Mouse (Mus musculus) CH12.LX (cell line): Measurements from ENCODE around the gene Slc11a1. TPM values are rescaled to one million over a fixed set of nuclear protein-coding genes. Genes with fewer than 3 reads are reported as not detected.

ENCODE experiments used
- EP300 ChIP-seq: IDR thresholded peaks from 2 replicates; pipeline ENCODE4 v1.6.1; 2011; ENCODE audit warnings: low read length, improper control_type of control experiment
- GABPA ChIP-seq: IDR thresholded peaks from 2 replicates; pipeline ENCODE4 v1.6.1; 2012; ENCODE audit warnings: low read depth, low read length, improper control_type of control experiment, inconsistent platforms; ENCODE audit not compliant: insufficient replicate concordance
- JUN ChIP-seq: IDR thresholded peaks from 2 replicates; pipeline ENCODE4 v1.6.1; 2011; ENCODE audit warnings: low read depth, mild to moderate bottlenecking, low read length, improper control_type of control experiment, moderate library complexity; ENCODE audit not compliant: insufficient read depth
- MXI1 ChIP-seq: IDR thresholded peaks from 2 replicates; pipeline ENCODE4 v1.6.1; 2011; ENCODE audit warnings: mild to moderate bottlenecking, low read depth, low read length, improper control_type of control experiment
- TBP ChIP-seq: conservative IDR thresholded peaks from 2 replicates; pipeline ENCODE4 v1.6.1; 2011; ENCODE audit warnings: low read depth, low read length, improper control_type of control experiment
- USF1 ChIP-seq: IDR thresholded peaks from 2 replicates; pipeline ENCODE4 v1.6.1; 2014; ENCODE audit warnings: low read depth, mild to moderate bottlenecking, inconsistent platforms, low read length, improper control_type of control experiment
- ZNF384 ChIP-seq: IDR thresholded peaks from 2 replicates; pipeline ENCODE4 v1.6.1; 2012; ENCODE audit warnings: low read depth, low read length, improper control_type of control experiment, inconsistent platforms
- polyA plus RNA-seq: library from polyadenylated mRNA; unstranded; fragments of >175 nt; gene quantifications from 2 replicates; pipeline ENCODE4 v1.2.1, GENCODE M21; 2012; ENCODE audit warnings: low read depth; ENCODE audit not compliant: insufficient read length
- total RNA-seq, 2 experiments: library from RNA; depleted of rRNA; stranded (reverse); fragments of 300-350 nt in 1 of 2; fragments of >200 nt in 1 of 2; gene quantifications; 2 replicates each; pipeline ENCODE4 v1.2.3; 2012 to 2014

The Slc11a1 gene
- total and polyA plus RNA-seq, 3 experiments, result 17.0 to 96.4 (median 35.7) TPM

DNA sequence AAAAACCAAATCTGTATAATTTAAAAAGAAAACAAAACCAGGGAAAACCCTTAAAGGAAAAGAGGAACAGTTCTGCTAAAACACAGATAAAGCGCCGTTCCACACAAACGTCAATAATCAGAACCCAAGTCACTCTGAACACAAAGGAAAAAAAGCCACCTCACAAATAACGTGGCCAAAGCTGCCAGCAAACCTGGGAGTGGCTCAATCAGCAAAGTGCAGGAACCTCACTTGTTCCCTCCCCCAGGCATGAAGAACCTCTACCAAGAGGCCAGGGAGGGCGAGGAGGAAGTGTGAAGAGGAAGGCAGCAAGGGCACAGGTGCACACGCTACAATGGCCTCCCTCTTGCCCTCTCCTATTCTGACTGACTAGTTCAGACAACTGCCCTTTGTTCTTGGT, 60.6 kb downstream of the Slc11a1 start (continued):
- TF ChIP-seq ZNF384 (no peak; the same call in 1 of the 2 replicates), GABPA (no peak), JUN (no peak), EP300 (peak; percentile 68), USF1 (no peak), MXI1 (no peak), TBP (0 out of 2 replicates have a peak, but pooled peaks have one; percentile 33)

Other genes with a start within 250 kb of the Slc11a1 start
- gene Rufy4, start 249.7 kb upstream of the Slc11a1 start, total RNA-seq (2012; rRNA removed), result not detected in 2 replicates
- not detected in 2 replicates for gene Rufy4, start 249.7 kb upstream of the Slc11a1 start, total RNA-seq (2014; rRNA removed)
- not detected in 2 replicates for gene Rufy4, start 249.7 kb upstream of the Slc11a1 start, polyA plus RNA-seq
- 0.17 and 0.29 TPM in 2 replicates for gene Cxcr2, start 221.2 kb upstream of the Slc11a1 start, total RNA-seq (2012; rRNA removed)
- not detected in 2 replicates for gene Cxcr2, start 221.2 kb upstream of the Slc11a1 start, total RNA-seq (2014; rRNA removed)
- 0.10 TPM in 1 of 2 replicates, not detected in the other for gene Cxcr2, start 221.2 kb upstream of the Slc11a1 start, polyA plus RNA-seq
- gene Cxcr1, start 180.6 kb upstream of the Slc11a1 start, total RNA-seq (2012; rRNA removed), result not detected in 2 replicates
- gene Cxcr1, start 180.6 kb upstream of the Slc11a1 start, total RNA-seq (2014; rRNA removed), result not detected in 2 replicates
- gene Cxcr1, start 180.6 kb upstream of the Slc11a1 start, polyA plus RNA-seq, result not detected in 2 replicates
- 218 and 234 TPM in 2 replicates for gene Arpc2, start 139.1 kb upstream of the Slc11a1 start, total RNA-seq (2012; rRNA removed)
- gene Arpc2, start 139.1 kb upstream of the Slc11a1 start, total RNA-seq (2014; rRNA removed), result 455 and 462 TPM in 2 replicates
- gene Arpc2, start 139.1 kb upstream of the Slc11a1 start, polyA plus RNA-seq, result 504 and 522 TPM in 2 replicates
- 0.21 TPM in 1 of 2 replicates, not detected in the other for gene Gpbar1, start 96.6 kb upstream of the Slc11a1 start, total RNA-seq (2012; rRNA removed)
- not detected in 2 replicates for gene Gpbar1, start 96.6 kb upstream of the Slc11a1 start, total RNA-seq (2014; rRNA removed)
- gene Gpbar1, start 96.6 kb upstream of the Slc11a1 start, polyA plus RNA-seq, result not detected in 2 replicates
- 151 and 163 TPM in 2 replicates for gene Aamp, start 90.5 kb upstream of the Slc11a1 start, total RNA-seq (2012; rRNA removed)
- gene Aamp, start 90.5 kb upstream of the Slc11a1 start, total RNA-seq (2014; rRNA removed), result 103 and 108 TPM in 2 replicates
- 172 and 193 TPM in 2 replicates for gene Aamp, start 90.5 kb upstream of the Slc11a1 start, polyA plus RNA-seq
- gene Pnkd, start 90.3 kb upstream of the Slc11a1 start, total RNA-seq (2012; rRNA removed), result 117 and 154 TPM in 2 replicates
- gene Pnkd, start 90.3 kb upstream of the Slc11a1 start, total RNA-seq (2014; rRNA removed), result 42.7 and 45.5 TPM in 2 replicates
- 263 and 318 TPM in 2 replicates for gene Pnkd, start 90.3 kb upstream of the Slc11a1 start, polyA plus RNA-seq
- 30.9 and 32.4 TPM in 2 replicates for gene Tmbim1, start 69.6 kb upstream of the Slc11a1 start, total RNA-seq (2012; rRNA removed)
- gene Tmbim1, start 69.6 kb upstream of the Slc11a1 start, total RNA-seq (2014; rRNA removed), result 26.6 and 28.3 TPM in 2 replicates
- 31.1 and 35.1 TPM in 2 replicates for gene Tmbim1, start 69.6 kb upstream of the Slc11a1 start, polyA plus RNA-seq
- gene Catip, start 13.1 kb upstream of the Slc11a1 start, total RNA-seq (2012; rRNA removed), result 0.21 and 0.30 TPM in 2 replicates
- gene Catip, start 13.1 kb upstream of the Slc11a1 start, total RNA-seq (2014; rRNA removed), result 0.11 and 0.20 TPM in 2 replicates
- gene Catip, start 13.1 kb upstream of the Slc11a1 start, polyA plus RNA-seq, result 2.1 and 2.6 TPM in 2 replicates
- 23.4 and 26.0 TPM in 2 replicates for gene Ctdsp1, start 16.3 kb downstream of the Slc11a1 start, total RNA-seq (2012; rRNA removed)
- gene Ctdsp1, start 16.3 kb downstream of the Slc11a1 start, total RNA-seq (2014; rRNA removed), result 11.8 and 14.4 TPM in 2 replicates
- 57.5 and 65.8 TPM in 2 replicates for gene Ctdsp1, start 16.3 kb downstream of the Slc11a1 start, polyA plus RNA-seq
- gene Vil1, start 34.2 kb downstream of the Slc11a1 start, total RNA-seq (2012; rRNA removed), result 0.08 TPM in 1 of 2 replicates, not detected in the other
- gene Vil1, start 34.2 kb downstream of the Slc11a1 start, total RNA-seq (2014; rRNA removed), result not detected in 2 replicates
- gene Vil1, start 34.2 kb downstream of the Slc11a1 start, polyA plus RNA-seq, result 0.10 TPM in 1 of 2 replicates, not detected in the other
- gene Cnot9, start 130.9 kb downstream of the Slc11a1 start, total RNA-seq (2012; rRNA removed), result 46.1 and 52.3 TPM in 2 replicates
- gene Cnot9, start 130.9 kb downstream of the Slc11a1 start, total RNA-seq (2014; rRNA removed), result 80.8 and 84.5 TPM in 2 replicates
- 58.5 and 70.5 TPM in 2 replicates for gene Cnot9, start 130.9 kb downstream of the Slc11a1 start, polyA plus RNA-seq
- gene Plcd4, start 167.7 kb downstream of the Slc11a1 start, total RNA-seq (2012; rRNA removed), result 0.21 and 0.25 TPM in 2 replicates
- not detected in 2 replicates for gene Plcd4, start 167.7 kb downstream of the Slc11a1 start, total RNA-seq (2014; rRNA removed)
- gene Plcd4, start 167.7 kb downstream of the Slc11a1 start, polyA plus RNA-seq, result 0.97 and 1.1 TPM in 2 replicates
- gene Usp37, start 169.1 kb downstream of the Slc11a1 start, total RNA-seq (2012; rRNA removed), result 24.0 and 24.5 TPM in 2 replicates
- gene Usp37, start 169.1 kb downstream of the Slc11a1 start, total RNA-seq (2014; rRNA removed), result 24.1 and 24.6 TPM in 2 replicates
- 12.9 and 13.8 TPM in 2 replicates for gene Usp37, start 169.1 kb downstream of the Slc11a1 start, polyA plus RNA-seq
- gene Zfp142, start 213.1 kb downstream of the Slc11a1 start, total RNA-seq (2012; rRNA removed), result 6.0 and 7.8 TPM in 2 replicates
- 2.5 and 2.8 TPM in 2 replicates for gene Zfp142, start 213.1 kb downstream of the Slc11a1 start, total RNA-seq (2014; rRNA removed)
- gene Zfp142, start 213.1 kb downstream of the Slc11a1 start, polyA plus RNA-seq, result 14.1 and 15.1 TPM in 2 replicates
- gene Bcs1l, start 213.1 kb downstream of the Slc11a1 start, total RNA-seq (2012; rRNA removed), result 24.5 and 27.1 TPM in 2 replicates
- 16.7 and 18.6 TPM in 2 replicates for gene Bcs1l, start 213.1 kb downstream of the Slc11a1 start, total RNA-seq (2014; rRNA removed)
- gene Bcs1l, start 213.1 kb downstream of the Slc11a1 start, polyA plus RNA-seq, result 27.8 and 29.1 TPM in 2 replicates
- 32.1 and 32.9 TPM in 2 replicates for gene Rnf25, start 226.2 kb downstream of the Slc11a1 start, total RNA-seq (2012; rRNA removed)
- gene Rnf25, start 226.2 kb downstream of the Slc11a1 start, total RNA-seq (2014; rRNA removed), result 48.2 and 50.3 TPM in 2 replicates
- gene Rnf25, start 226.2 kb downstream of the Slc11a1 start, polyA plus RNA-seq, result 43.4 and 47.8 TPM in 2 replicates
- 0.81 and 1.1 TPM in 2 replicates for gene Stk36, start 226.2 kb downstream of the Slc11a1 start, total RNA-seq (2012; rRNA removed)
- 0.40 and 0.46 TPM in 2 replicates for gene Stk36, start 226.2 kb downstream of the Slc11a1 start, total RNA-seq (2014; rRNA removed)
- 1.8 and 2.4 TPM in 2 replicates for gene Stk36, start 226.2 kb downstream of the Slc11a1 start, polyA plus RNA-seq